Mouse (Mus musculus) left cerebral cortex, postnatal 10 days (tissue): ENCODE data around the gene Ptdss2. TPM values are rescaled to one million over a fixed set of nuclear protein-coding genes. Genes with fewer than 3 reads are reported as not detected.

Source experiments
- DNase-seq, 2 experiments: peaks; one replicate each; pipeline ENCODE4 v3.0.0; 2021 to 2022; ENCODE audit warnings: low spot score in 2 of 2, mixed read lengths in 1 of 2; ENCODE audit errors: extremely low spot score in 1 of 2
- intact Hi-C: fragments of 180-260 bp; cut with DNase I; formaldehyde crosslinking; loops from one replicate; pipeline ENCODE4 v1.15.1; 2025
- total RNA-seq, 2 experiments: library from RNA; stranded (reverse); gene quantifications; 2 replicates each; pipeline ENCODE4 v1.2.3; 2021

Ptdss2 gene
- total RNA-seq: 10 to 100 TPM; 48.4 to 54.0 TPM

GRCm38 (mm10) chr7:141122245-141122644 is at the start of gene Ptdss2:
Gene Ptdss2, plus strand, starts transcription at chr7:141122382.
- DNase-seq: peak in 1 of 2 experiments; percentile 78
- intact Hi-C loops: no loop called here

GRCm38 (mm10) chr7:141073782-141074181 is 48.4 kb upstream of the Ptdss2 start:
- intact Hi-C loops: no loop called here
- DNase-seq: no peak

GRCm38 (mm10) chr7:141077841-141078240 is 44.3 kb upstream of the Ptdss2 start, which contains the start of gene Pkp3:
Gene Pkp3, plus strand, starts transcription at chr7:141078218.
- DNase-seq: no peak
- intact Hi-C loops: loop anchor here (5.0 kb wide), 1 partner anchor 34 kb away; no protein-coding TSS in a partner anchor

- intact Hi-C loops: loop anchor here (5.0 kb wide), 1 partner anchor 33 kb away; no protein-coding TSS in a partner anchor
- DNase-seq: no peak
Measured at GRCm38 (mm10) chr7:141078876-141079275, 43.3 kb upstream of the Ptdss2 start.

- intact Hi-C loops: loop anchor here (5.0 kb wide), 1 partner anchor 33 kb away; no protein-coding TSS in a partner anchor
- no peak for DNase-seq
Measured at GRCm38 (mm10) chr7:141079481-141080449, 42.4 kb upstream of the Ptdss2 start.

- DNase-seq: no peak
- intact Hi-C loops: no loop called here
Measured at GRCm38 (mm10) chr7:141087894-141088293, 34.3 kb upstream of the Ptdss2 start.

GRCm38 (mm10) chr7:141088473-141088872 is 33.7 kb upstream of the Ptdss2 start:
- DNase-seq: no peak
- intact Hi-C loops: no loop called here

GRCm38 (mm10) chr7:141090228-141090627 is 32.0 kb upstream of the Ptdss2 start:
- intact Hi-C loops: no loop called here
- DNase-seq: no peak

GRCm38 (mm10) chr7:141092051-141092735 is 30.0 kb upstream of the Ptdss2 start:
- intact Hi-C loops: no loop called here
- DNase-seq: peak in 1 of 2 experiments; percentile 89

- intact Hi-C loops: no loop called here
- no peak for DNase-seq
Measured at GRCm38 (mm10) chr7:141093950-141094349, 28.2 kb upstream of the Ptdss2 start.

- intact Hi-C loops: no loop called here
- no peak for DNase-seq
Measured at GRCm38 (mm10) chr7:141094487-141095205, 27.5 kb upstream of the Ptdss2 start.

- DNase-seq: no peak
- intact Hi-C loops: no loop called here
Measured at GRCm38 (mm10) chr7:141096021-141096420, 26.2 kb upstream of the Ptdss2 start.

- peak in 1 of 2 experiments; percentile 83 for DNase-seq
- intact Hi-C loops: no loop called here
Measured at GRCm38 (mm10) chr7:141096649-141097056, 25.5 kb upstream of the Ptdss2 start.

- intact Hi-C loops: no loop called here
Measured at GRCm38 (mm10) chr7:141097177-141097576, 25.0 kb upstream of the Ptdss2 start.

GRCm38 (mm10) chr7:141099911-141100691 is 22.1 kb upstream of the Ptdss2 start, which contains the start of gene Sigirr:
Gene Sigirr, minus strand, starts transcription at chr7:141100572.
- DNase-seq: peak in 1 of 2 experiments; percentile 57
- intact Hi-C loops: no loop called here

More at GRCm38 (mm10) chr7:141097177-141097576, 25.0 kb upstream of the Ptdss2 start:
- no peak for DNase-seq

- DNase-seq: no peak
- intact Hi-C loops: no loop called here
Measured at GRCm38 (mm10) chr7:141103161-141103560, 19.0 kb upstream of the Ptdss2 start.

GRCm38 (mm10) chr7:141115874-141116273 is 6.3 kb upstream of the Ptdss2 start:
- DNase-seq: no peak
- intact Hi-C loops: no loop called here

GRCm38 (mm10) chr7:141117636-141118035 is 4.5 kb upstream of the Ptdss2 start, which contains the start of gene Ano9:
Gene Ano9, minus strand, starts transcription at chr7:141117806.
- no peak for DNase-seq
- intact Hi-C loops: no loop called here
